Mouse (Mus musculus): ENCODE data around the gene Fgf8.

DNA sequence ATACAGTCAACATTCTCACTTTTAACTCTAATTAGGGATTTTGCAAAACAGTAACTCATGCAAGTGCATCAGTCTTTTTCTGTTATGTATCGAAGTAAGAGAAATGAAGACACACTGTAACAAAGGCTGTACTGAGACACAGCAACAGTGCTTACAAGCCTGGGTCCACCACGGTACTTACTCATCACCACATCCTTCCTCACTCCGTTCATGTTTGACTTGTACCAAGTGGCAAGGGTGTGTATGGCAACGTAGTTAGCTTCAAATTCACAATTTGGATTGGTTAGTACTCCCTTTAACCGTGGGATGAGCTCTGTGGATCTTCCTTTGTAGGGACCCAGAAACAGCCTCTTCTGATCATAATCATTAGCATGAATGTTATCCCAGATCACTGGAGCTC is 28.8 kb upstream of the Fgf8 start:
- TF ChIP-seq CTCF (IDR thresholded peaks at IDR 0.05; ENCODE audit: insufficient read depth, low read length) (no peak), POLR2A (IDR thresholded peaks at IDR 0.05; ENCODE audit: borderline replicate concordance, extremely low read depth, low read depth, low read length) (no peak)

All from lung, adult 2 months (tissue).